Mouse (Mus musculus) liver, embryonic 16.5 days (tissue): Measurements from ENCODE around the gene Mrpl12. TPM values are rescaled to one million over a fixed set of nuclear protein-coding genes. Genes with fewer than 3 reads are reported as not detected.
A peak's percentile ranks its signal among the peaks of the same experiment; 100 is the strongest.

Experiments
- ATAC-seq: fragments of 200-750 bp; cut with Nextera tagmentation; 2 replicates; pipeline ENCODE4 v1.8.0; 2017; ENCODE audit warnings: low read depth, mild to moderate bottlenecking, moderate number of reproducible peaks, moderate library complexity
- H3K27ac ChIP-seq: fragments of 300-500 bp; sonication (generic); 2 replicates; pipeline ENCODE4 v1.5.1; 2014; ENCODE audit warnings: mild to moderate bottlenecking, low read length
- H3K27me3 ChIP-seq: fragments of 300-500 bp; sonication (generic); 2 replicates; pipeline ENCODE4 v1.6.1; 2014; ENCODE audit warnings: low read depth, low read length, mixed read lengths; ENCODE audit not compliant: control insufficient read depth, insufficient read depth
- H3K36me3 ChIP-seq: fragments of 300-500 bp; sonication (generic); 2 replicates; pipeline ENCODE4 v1.6.1; 2014; ENCODE audit warnings: mild to moderate bottlenecking; ENCODE audit not compliant: control insufficient read depth, insufficient read depth
- H3K4me1 ChIP-seq: fragments of 300-500 bp; sonication (generic); 2 replicates; pipeline ENCODE4 v1.6.1; 2014; ENCODE audit warnings: low read depth, low read length, mixed read lengths; ENCODE audit not compliant: control insufficient read depth
- H3K4me2 ChIP-seq: fragments of 300-500 bp; sonication (generic); 2 replicates; pipeline ENCODE4 v1.6.1; 2014; ENCODE audit warnings: low read depth, low read length, mixed read lengths
- H3K4me3 ChIP-seq: fragments of 300-500 bp; sonication (generic); 2 replicates; pipeline ENCODE4 v1.5.1; 2014; ENCODE audit warnings: low read depth, mild to moderate bottlenecking, low read length
- H3K9ac ChIP-seq: fragments of 300-500 bp; sonication (generic); 2 replicates; pipeline ENCODE4 v1.6.1; 2014; ENCODE audit warnings: low read depth, low read length
- H3K9me3 ChIP-seq: fragments of 300-500 bp; sonication (generic); replicated peaks from 2 replicates; pipeline ENCODE4 v1.6.1; 2016; ENCODE audit warnings: low read length; ENCODE audit not compliant: control insufficient read depth
- WGBS: fragments of 180-500 bp; shearing (Covaris S2); extraction: QIAGEN DNeasy Blood & Tissue Kit; methylation state at CpG from one replicate; pipeline ENCODE4 v1.1.7; 2014; ENCODE audit not compliant: insufficient replicate concordance; 5-methylcytosine and 5-hydroxymethylcytosine counted together
- polyA plus RNA-seq: library from polyadenylated mRNA; unstranded; fragments of >200 nt; fragmentation: Nextera tagmentation; extraction: Ambion mirVana; gene quantifications from 2 replicates; pipeline ENCODE4 v1.2.1, GENCODE M21; 2015

The Mrpl12 gene
- polyA plus RNA-seq, 1 experiment from 2014 or later, result 83.1 TPM

GRCm38 (mm10) chr11:120464365-120464764, 20.0 kb upstream of the Mrpl12 start:
- Histone ChIP-seq H3K9me3 (no peaks in the 10 kb centered on the region), H3K4me1 (peaks cover 26% of the 10 kb centered on the region), H3K4me3 (no peak overlapping the region), H3K9ac (no peak overlapping the region), H3K27me3 (no peaks in the 10 kb centered on the region), H3K36me3 (peaks cover 10% of the 10 kb centered on the region), H3K4me2 (no peak overlapping the region), H3K27ac (no peak overlapping the region)
- no peak for ATAC-seq
- WGBS, result 72% methylated on average over 5 of the region's 5 CpGs

- peaks cover 23% of the 10 kb centered on the region for H3K4me1 ChIP-seq
- no peaks in the 10 kb centered on the region for H3K27me3 ChIP-seq
- H3K4me2 ChIP-seq, result no peak overlapping the region
- 72% methylated on average over 4 of the region's 4 CpGs for WGBS
- ATAC-seq, result no peak
- no peak overlapping the region for H3K4me3 ChIP-seq
- H3K36me3 ChIP-seq, result peaks cover 14% of the 10 kb centered on the region
- H3K27ac ChIP-seq, result no peak overlapping the region
- no peaks in the 10 kb centered on the region for H3K9me3 ChIP-seq
- no peak overlapping the region for H3K9ac ChIP-seq
Measured at GRCm38 (mm10) chr11:120465521-120465920, 18.9 kb upstream of the Mrpl12 start.

- H3K9ac ChIP-seq, result peak within 1 kb of the TSS; percentile 91
- peak within 1 kb of the TSS; percentile 96 for H3K4me3 ChIP-seq
- H3K36me3 ChIP-seq, result peaks cover 18% of the 10 kb centered on the region
- no peaks in the 10 kb centered on the region for H3K9me3 ChIP-seq
- peak; percentile 100 for ATAC-seq
- peaks cover 23% of the 10 kb centered on the region for H3K4me1 ChIP-seq
- H3K27me3 ChIP-seq, result no peaks in the 10 kb centered on the region
- peak within 1 kb of the TSS; percentile 94 for H3K4me2 ChIP-seq
- H3K27ac ChIP-seq, result peak within 1 kb of the TSS; percentile 75
- under 1% methylated on average over 46 of the region's 54 CpGs for WGBS
Measured at GRCm38 (mm10) chr11:120467051-120467735, 17.2 kb upstream of the Mrpl12 start, which contains the start of gene Arl16. Gene Arl16 (minus strand): TSS chr11:120467607.

- H3K4me1 ChIP-seq, result peaks cover 23% of the 10 kb centered on the region
- WGBS, result under 1% methylated on average over 33 of the region's 33 CpGs
- H3K9me3 ChIP-seq, result no peaks in the 10 kb centered on the region
- peaks cover 18% of the 10 kb centered on the region for H3K36me3 ChIP-seq
- peak overlapping the region; percentile 96 for H3K4me3 ChIP-seq
- ATAC-seq, result peak; percentile 46
- H3K27me3 ChIP-seq, result no peaks in the 10 kb centered on the region
- H3K4me2 ChIP-seq, result peak overlapping the region; percentile 94
- H3K9ac ChIP-seq, result peak overlapping the region; percentile 91
- peak overlapping the region; percentile 75 for H3K27ac ChIP-seq
Measured at GRCm38 (mm10) chr11:120467736-120468092, 16.7 kb upstream of the Mrpl12 start.

- no peaks in the 10 kb centered on the region for H3K9me3 ChIP-seq
- no peak overlapping the region for H3K9ac ChIP-seq
- H3K36me3 ChIP-seq, result peaks cover 40% of the 10 kb centered on the region
- no peak for ATAC-seq
- H3K27ac ChIP-seq, result no peak overlapping the region
- H3K4me3 ChIP-seq, result no peak overlapping the region
- no peaks in the 10 kb centered on the region for H3K27me3 ChIP-seq
- 80% methylated on average over 6 of the region's 6 CpGs for WGBS
- H3K4me2 ChIP-seq, result no peak overlapping the region
- peaks cover 11% of the 10 kb centered on the region for H3K4me1 ChIP-seq
Measured at GRCm38 (mm10) chr11:120472052-120472451, 12.4 kb upstream of the Mrpl12 start.

GRCm38 (mm10) chr11:120483448-120483934, 922 bp upstream of the Mrpl12 start:
- H3K4me1 ChIP-seq, result peaks cover 26% of the 10 kb centered on the region

GRCm38 (mm10) chr11:120485251-120485650, 838 bp downstream of the Mrpl12 start:
- ATAC-seq, result no peak
- peaks cover 32% of the 10 kb centered on the region for H3K36me3 ChIP-seq
- peak overlapping the region; percentile 89 for H3K4me2 ChIP-seq
- H3K4me1 ChIP-seq, result peaks cover 30% of the 10 kb centered on the region
- peak overlapping the region; percentile 72 for H3K27ac ChIP-seq
- H3K27me3 ChIP-seq, result no peaks in the 10 kb centered on the region
- H3K4me3 ChIP-seq, result peak overlapping the region; percentile 95
- peak overlapping the region; percentile 84 for H3K9ac ChIP-seq
- 4% methylated on average over 10 of the region's 10 CpGs for WGBS
- H3K9me3 ChIP-seq, result no peaks in the 10 kb centered on the region

More at GRCm38 (mm10) chr11:120483448-120483934, 922 bp upstream of the Mrpl12 start:
- H3K4me2 ChIP-seq, result peak overlapping the region; percentile 89
- H3K27me3 ChIP-seq, result no peaks in the 10 kb centered on the region
- H3K27ac ChIP-seq, result peak overlapping the region; percentile 65
- ATAC-seq, result no peak
- H3K9me3 ChIP-seq, result no peaks in the 10 kb centered on the region
- H3K9ac ChIP-seq, result peak overlapping the region; percentile 84
- H3K4me3 ChIP-seq, result peak overlapping the region; percentile 95
- H3K36me3 ChIP-seq, result peaks cover 48% of the 10 kb centered on the region
- 87% methylated on average over 7 of the region's 7 CpGs for WGBS

GRCm38 (mm10) chr11:120488516-120488915, 4.1 kb downstream of the Mrpl12 start:
- Histone ChIP-seq H3K9ac (no peak overlapping the region), H3K36me3 (peaks cover 11% of the 10 kb centered on the region), H3K4me3 (no peak overlapping the region), H3K4me1 (peaks cover 56% of the 10 kb centered on the region), H3K27me3 (no peaks in the 10 kb centered on the region), H3K27ac (no peak overlapping the region), H3K9me3 (no peaks in the 10 kb centered on the region), H3K4me2 (no peak overlapping the region)
- WGBS, result 69% methylated on average over 4 of the region's 4 CpGs
- ATAC-seq, result no peak

- no peaks in the 10 kb centered on the region for H3K27me3 ChIP-seq
- no peaks in the 10 kb centered on the region for H3K9me3 ChIP-seq
- H3K9ac ChIP-seq, result no peak overlapping the region
- H3K4me2 ChIP-seq, result no peak overlapping the region
- ATAC-seq, result peak; percentile 64
- H3K36me3 ChIP-seq, result peaks cover 10% of the 10 kb centered on the region
- peaks cover 53% of the 10 kb centered on the region for H3K4me1 ChIP-seq
- peak overlapping the region; percentile 50 for H3K27ac ChIP-seq
- 49% methylated on average over 4 of the region's 4 CpGs for WGBS
- no peak overlapping the region for H3K4me3 ChIP-seq
Measured at GRCm38 (mm10) chr11:120489054-120489761, 4.8 kb downstream of the Mrpl12 start.
